Mouse (Mus musculus) telencephalon, adult 2 months (tissue): ENCODE results near the gene Lrp11.
"Not testable (repeated sequence)": the region's sequence is repeated elsewhere in the genome, so short reads cannot be mapped to it uniquely, and the experiment has no call there.

Source experiments
- DNase-seq: peaks from one replicate; pipeline ENCODE4 v3.0.0-alpha.2; 2011; ENCODE audit warnings: low read depth, low spot score

Gene Lrp11

GRCm38 (mm10) chr10:7589592-7590233 lies at the start of gene Lrp11:
Gene Lrp11, plus strand, starts transcription at chr10:7589800.
- peak; percentile 81 for DNase-seq

DNA sequence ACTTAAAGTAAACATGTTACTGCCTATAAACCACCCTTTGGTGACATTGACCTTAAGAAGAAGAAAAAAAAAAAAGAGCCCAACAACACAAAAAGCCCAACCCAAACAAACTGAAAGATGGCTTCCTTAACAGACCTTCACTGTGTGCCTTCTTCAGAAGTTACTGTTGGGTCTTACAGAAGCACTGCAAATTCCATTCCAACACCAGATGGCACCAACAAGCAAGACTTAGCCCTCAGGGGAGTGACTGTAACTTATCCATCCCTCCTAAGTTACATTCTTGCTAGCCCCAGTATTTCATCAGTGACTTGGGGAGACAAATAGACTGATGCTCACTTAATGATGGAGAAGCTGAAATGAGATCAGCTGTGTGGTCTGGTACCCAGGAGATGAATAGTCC lies 11.6 kb upstream of the Lrp11 start:
- DNase-seq: no peak

DNA sequence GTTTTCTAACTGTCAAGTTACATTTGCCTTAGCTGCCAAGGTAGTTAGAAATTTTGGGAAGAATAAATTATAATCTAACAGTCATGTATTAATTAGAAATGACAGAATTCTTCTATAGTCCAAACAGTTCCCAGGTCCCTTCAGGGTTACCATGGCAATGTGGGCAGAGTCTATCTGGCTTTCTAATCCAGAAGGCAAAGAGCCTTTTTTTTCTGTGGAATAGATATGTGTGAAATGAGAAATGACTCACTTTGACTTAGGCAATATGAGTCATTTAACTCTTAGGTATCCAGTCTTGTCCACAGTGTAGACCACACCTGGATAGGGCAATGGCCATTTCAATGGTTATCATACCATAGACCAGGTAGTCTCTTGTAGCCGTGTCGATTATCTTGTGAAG lies 8.2 kb upstream of the Lrp11 start:
- DNase-seq: no peak

DNA sequence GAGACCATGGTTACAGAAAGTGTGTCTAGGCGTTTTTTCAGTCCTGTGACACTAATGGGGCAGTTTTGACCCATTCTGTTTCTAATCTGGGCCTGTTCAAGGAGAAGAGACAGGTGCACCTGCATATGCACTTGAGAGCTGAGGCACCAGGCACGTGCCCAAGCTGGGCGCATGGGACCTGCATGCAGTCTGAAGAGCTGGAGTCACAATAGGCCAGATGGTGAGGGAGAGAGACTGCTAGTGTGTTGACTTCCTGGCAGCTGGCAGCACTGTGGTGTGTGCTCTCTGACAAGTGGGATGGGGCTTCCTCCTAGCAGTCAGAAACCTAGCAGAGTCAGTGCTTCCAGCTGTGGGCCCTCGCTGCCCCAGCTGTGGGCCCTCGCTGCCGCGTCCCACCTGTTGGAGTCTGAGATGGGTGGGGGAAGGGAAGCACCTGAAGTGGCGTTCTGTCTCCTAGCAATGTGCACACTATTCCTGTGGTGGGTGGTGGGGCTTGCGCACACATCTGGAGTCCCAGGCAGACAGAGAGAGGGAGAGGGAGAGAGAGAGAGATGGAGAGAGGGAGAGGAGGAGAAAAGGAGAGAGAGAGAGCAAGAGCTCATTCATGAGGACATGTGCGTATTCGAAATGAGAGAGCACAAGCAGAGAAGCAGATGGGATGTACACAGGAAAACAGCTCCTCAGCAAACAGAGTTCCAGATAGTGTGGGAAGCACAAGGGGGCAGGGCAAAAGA lies 7.3 kb upstream of the Lrp11 start:
- DNase-seq: no peak

- no peak for DNase-seq
Observed at GRCm38 (mm10) chr10:7582891-7583557, 6.6 kb upstream of the Lrp11 start.

DNA sequence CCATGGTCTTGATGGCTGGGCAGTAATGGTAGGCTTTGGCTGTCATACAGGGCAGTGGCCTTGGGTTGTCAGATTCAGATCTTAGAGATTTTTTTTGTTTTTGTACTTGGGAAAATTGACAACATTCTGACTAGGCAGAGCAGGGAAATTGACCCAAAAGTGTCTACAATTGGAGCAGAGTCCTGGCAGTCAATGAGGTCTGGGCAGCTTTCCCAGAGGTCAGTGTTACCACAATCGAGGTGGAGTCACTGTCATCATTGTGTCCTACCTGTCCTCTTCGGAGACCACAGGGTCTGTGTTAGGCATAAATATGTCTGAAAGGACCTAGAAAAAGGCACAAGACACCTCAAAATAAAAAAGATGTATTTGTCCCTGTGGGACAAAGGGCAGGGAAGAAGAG lies 2.8 kb upstream of the Lrp11 start:
- DNase-seq: no peak

GRCm38 (mm10) chr10:7590234-7590689 lies 662 bp downstream of the Lrp11 start:
- DNase-seq: no peak

DNA sequence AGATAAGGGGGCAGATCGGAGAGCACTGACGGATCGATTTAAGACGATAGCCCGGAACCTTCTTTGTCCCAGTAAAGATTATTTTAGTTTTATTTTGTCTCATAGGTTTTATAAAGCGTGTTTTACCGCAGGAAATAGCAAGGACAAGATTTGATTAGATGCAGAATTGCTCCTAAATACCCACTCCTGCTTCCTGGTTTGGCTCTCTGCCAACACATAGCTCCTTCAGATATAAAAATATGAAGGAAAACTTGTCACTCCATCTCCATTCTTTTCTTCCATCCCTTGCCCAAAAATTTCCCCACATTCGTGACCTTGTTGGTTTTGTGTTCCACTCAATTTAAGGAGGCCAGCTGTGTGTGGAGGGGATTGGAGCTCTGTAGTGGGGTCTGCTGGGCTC lies 1.2 kb downstream of the Lrp11 start:
- DNase-seq: no peak

- DNase-seq: no peak
Observed at GRCm38 (mm10) chr10:7594797-7595196, 5.2 kb downstream of the Lrp11 start.

DNA sequence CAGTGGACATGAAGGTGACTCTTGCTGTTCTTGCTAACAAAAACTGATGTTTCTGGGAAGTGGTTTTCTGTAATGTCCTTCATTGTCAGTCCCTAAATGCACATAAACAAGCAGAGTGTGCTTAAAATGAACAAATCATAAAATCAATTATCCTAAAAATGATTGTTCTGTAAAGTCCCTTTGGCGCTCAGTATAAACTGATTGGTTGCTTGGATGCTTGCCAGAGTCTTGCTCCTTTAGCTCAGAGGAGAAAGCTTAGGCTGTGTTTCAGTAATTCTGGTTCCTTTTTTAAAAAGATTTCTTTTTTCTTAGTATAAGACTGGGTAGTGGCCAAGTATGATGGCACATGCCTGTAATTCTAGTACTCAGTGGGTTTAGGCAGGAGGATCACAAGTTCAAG lies 6.7 kb downstream of the Lrp11 start:
- no peak for DNase-seq

DNA sequence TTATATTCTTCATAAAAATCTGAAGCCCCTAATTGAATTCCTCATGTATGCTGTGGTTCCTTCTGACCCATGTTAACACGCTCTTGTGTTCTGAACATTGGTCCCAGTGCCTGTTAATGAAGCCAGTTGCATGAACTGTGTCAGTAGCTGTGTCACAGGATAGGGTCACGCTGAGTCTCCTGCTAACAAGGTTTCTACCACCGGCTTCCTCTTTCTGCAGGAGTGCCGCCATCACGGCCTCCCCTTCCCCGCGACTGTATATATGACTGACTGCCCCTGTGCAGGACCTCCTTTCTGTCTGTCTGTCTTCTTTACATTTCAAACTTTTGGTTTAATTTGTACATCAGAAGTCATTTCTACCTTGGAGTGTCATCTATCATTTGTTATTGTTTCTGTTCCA lies 8.6 kb downstream of the Lrp11 start:
- DNase-seq: no peak

GRCm38 (mm10) chr10:7600647-7601046 lies 11.0 kb downstream of the Lrp11 start:
- DNase-seq: no peak

GRCm38 (mm10) chr10:7605168-7605567 lies 15.6 kb downstream of the Lrp11 start:
- peak; percentile 70 for DNase-seq

- no peak for DNase-seq
Observed at GRCm38 (mm10) chr10:7606437-7606836, 16.8 kb downstream of the Lrp11 start.

DNA sequence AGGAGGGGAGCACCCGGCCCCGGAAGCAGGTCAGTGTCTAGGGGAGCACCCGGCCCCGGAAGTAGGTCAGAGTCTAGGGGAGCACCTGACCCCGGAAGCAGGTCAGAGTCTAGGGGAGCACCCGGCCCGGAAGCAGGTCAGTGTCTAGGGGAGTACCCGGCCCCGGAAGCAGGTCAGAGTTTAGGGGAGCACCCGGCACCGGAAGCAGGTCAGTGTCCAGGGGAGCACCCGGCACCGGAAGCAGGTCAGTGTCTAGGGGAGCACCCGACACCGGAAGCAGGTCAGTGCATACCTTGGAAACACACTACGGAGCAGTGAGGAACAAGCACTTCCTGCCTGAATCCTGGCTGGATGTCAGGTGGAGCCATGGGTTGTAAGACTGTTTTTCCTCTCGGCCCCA lies 19.0 kb downstream of the Lrp11 start:
- no peak for DNase-seq

GRCm38 (mm10) chr10:7611647-7612046 lies 22.0 kb downstream of the Lrp11 start:
- no peak for DNase-seq

GRCm38 (mm10) chr10:7612210-7612609 lies 22.6 kb downstream of the Lrp11 start:
- DNase-seq: not testable (repeated sequence)

- no peak for DNase-seq
Observed at GRCm38 (mm10) chr10:7614834-7615233, 25.2 kb downstream of the Lrp11 start.

GRCm38 (mm10) chr10:7617146-7617545 lies 27.5 kb downstream of the Lrp11 start:
- not testable (repeated sequence) for DNase-seq

- DNase-seq: not testable (repeated sequence)
Observed at GRCm38 (mm10) chr10:7617556-7617955, 28.0 kb downstream of the Lrp11 start.

GRCm38 (mm10) chr10:7619821-7620241 lies 30.2 kb downstream of the Lrp11 start:
- DNase-seq: no peak

GRCm38 (mm10) chr10:7620723-7621122 lies 31.1 kb downstream of the Lrp11 start:
- no peak for DNase-seq

GRCm38 (mm10) chr10:7622378-7622777 lies 32.8 kb downstream of the Lrp11 start:
- DNase-seq: no peak
